Mouse (Mus musculus) bone marrow, adult 2 months (tissue): Measurements from ENCODE around the gene Pax2.

Experiments
- CTCF ChIP-seq: fragments of 200-500 bp; IDR thresholded peaks from 2 replicates; pipeline ENCODE4 v1.5.1; 2011; ENCODE audit warnings: low read length, control low read depth; ENCODE audit not compliant: control insufficient read depth, insufficient read depth
- POLR2A ChIP-seq: fragments of 200-500 bp; IDR thresholded peaks from 2 replicates; pipeline ENCODE4 v1.6.1; 2011; ENCODE audit warnings: low read depth, mild to moderate bottlenecking, control low read depth, low read length, borderline replicate concordance; ENCODE audit not compliant: control insufficient read depth

DNA sequence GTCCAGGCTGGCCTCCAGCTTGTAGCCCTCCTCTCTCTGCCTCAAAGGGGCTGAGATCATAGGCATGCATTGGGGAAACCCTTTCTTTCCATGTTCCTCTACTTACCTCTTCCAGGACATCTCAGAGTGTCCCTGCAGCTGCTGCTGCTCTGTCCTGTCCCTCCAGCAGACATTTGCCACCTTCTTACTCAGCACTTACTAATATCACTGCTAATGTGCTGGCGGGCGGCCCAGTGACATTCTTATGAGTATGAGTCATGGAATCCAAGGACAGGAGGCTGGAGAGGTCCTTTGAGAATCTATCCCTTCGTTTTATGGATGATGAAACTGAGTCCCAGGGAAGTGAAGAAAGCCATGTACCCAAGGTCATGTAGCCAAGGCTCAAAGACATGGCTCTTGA, 47.0 kb upstream of the Pax2 start:
- no peak for TF ChIP-seq CTCF
- TF ChIP-seq POLR2A: no peak
